Mouse (Mus musculus): ENCODE data around the gene Armh1. TPM values are rescaled to one million over a fixed set of nuclear protein-coding genes. Genes with fewer than 3 reads are reported as not detected.
A peak's percentile ranks its signal among the peaks of the same experiment; 100 is the strongest.

The Armh1 gene
- not detected for total RNA-seq (2021)
- long read RNA-seq, experiment 1, partial matches to known transcripts: 0 of 1 reads
- long read RNA-seq, experiment 1, other reads (novel, unspliced or antisense): 1 of 1 reads
- long read RNA-seq, experiment 2: 0 reads

DNA sequence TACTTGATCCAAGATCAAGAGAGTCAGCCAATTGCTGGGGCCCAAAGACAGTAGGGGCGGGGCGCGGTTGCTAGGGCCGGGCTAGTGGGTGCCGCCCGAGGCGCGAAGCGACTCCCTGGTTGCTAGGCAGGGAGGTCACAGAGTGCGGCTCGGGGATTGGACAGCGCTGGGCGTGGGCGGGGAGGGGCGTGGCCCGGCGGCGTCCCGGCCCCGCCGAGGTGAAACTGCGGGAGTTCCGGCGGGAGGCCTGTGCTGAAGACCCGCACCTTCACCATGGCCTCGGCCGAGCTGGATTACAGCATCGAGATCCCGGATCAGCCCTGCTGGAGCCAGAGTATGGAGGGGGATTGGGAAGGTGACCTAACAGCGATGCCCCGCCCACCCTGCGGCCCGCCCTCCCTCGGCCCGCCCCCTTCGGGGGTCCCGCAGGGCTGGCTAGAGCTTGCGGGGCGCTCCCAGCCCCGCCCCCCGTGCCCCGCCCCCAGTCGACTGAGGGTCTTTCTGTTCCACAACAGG lies at the start of gene Armh1, which contains the start of gene Tmem53:
Armh1 (minus strand) TSS at position 325 of the 516 bp plus-strand sequence.
Tmem53 (plus strand) TSS at position 151 of the 516 bp plus-strand sequence.
- peak; percentile 91 for DNase-seq

GRCm38 (mm10) chr4:117299921-117300320 lies 48.0 kb upstream of the Armh1 start:
- no peak for DNase-seq

DNA sequence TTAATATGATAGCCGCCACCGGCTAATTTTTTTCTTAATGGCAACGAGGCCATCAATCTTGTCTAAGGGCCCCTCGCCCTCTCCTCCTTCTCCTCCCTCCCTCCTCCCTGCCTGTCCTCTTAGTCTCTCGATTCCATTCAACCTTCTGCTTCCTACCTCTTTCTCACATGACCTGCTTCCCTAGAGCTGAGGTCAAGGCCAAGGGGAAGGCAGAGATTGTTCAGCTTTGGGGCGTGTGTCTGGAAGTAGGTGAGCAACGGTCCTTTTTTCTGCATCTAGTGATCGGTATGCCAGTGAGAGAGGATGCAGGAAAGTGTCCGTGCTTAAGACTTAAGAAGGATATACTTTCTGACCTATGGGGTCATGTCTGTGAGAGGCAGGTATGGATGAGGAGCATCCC lies 45.9 kb upstream of the Armh1 start:
- DNase-seq: no peak

DNA sequence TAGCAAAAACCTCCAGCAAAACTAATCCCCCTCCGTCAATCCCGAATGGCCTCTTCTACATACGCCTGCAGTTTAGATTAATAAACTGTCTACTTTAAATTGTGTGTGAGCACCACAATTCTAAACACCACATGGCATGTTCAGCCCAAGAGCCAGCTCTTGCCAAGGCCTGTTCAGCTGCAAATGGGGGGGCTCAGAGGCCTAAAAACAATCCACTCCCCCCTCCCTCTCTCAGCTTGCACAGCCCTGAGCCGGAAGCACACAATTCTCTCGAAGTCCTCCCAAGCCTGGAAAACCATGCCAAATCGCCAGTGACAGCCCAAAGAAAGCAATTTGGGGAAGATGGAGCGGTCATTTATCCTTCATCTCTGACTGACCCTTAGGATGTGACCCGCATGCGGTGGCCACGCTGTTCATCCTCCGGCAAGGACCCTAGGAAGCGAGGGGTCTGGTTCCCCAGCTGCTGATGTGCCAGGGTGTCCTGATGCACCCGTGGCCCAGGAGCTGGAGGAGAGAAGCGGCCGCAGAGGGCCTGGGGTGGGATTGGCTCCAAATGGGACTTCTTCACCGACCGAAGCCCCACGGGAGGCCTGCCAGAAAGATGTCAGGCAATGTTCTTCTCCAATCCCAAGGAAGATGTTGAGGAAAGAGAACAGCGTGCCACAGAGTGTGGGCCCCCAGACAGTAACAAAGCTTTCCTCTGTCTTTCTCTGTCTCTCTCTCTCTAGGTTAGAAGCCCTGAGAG lies 45.1 kb upstream of the Armh1 start:
- no peak for DNase-seq

- DNase-seq: no peak
Measured at GRCm38 (mm10) chr4:117291696-117292095, 39.8 kb upstream of the Armh1 start.

DNA sequence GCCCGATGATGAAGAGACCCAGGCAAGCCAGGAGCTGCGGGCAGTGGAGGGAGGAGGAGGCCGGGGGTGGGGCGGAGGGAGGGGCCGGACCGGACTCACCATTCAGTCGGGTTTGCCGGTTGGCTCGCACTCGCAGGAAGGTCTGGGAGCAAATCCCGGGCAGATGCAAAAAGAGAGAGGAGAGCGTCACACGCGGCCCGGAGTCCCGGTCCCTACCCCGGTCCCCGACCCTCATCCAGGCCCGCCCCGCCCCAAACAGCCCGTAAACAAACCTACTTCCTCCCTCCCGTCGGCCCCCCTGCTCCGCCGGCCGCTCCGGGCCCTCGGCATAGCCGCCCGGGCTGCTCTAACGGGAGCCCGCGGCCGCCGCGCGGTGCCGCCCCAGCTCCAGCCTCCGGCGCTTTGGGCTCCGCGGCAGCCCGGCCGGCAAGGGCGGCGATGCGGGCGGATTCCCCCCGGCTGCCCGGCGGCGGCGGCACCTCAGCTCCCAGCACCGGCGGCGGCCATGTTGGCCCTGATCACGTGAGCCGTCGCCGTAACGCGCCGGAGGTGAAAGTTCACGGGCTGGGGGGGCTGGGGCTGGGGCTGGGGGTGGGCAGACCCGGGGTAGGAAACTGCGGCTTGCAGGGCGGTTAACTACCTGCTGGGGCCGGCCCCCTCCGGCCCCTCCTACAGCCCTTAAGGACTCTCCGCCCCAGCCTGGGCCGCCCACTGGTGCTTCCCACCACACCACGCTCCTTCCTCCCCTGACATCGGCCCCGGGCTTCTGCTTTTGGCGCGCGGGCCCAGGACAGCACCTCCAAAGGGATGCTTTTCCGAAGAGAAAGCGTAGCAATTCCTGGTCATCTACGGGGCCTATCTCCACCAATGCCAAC lies 37.2 kb upstream of the Armh1 start:
- peak; percentile 74 for DNase-seq

DNA sequence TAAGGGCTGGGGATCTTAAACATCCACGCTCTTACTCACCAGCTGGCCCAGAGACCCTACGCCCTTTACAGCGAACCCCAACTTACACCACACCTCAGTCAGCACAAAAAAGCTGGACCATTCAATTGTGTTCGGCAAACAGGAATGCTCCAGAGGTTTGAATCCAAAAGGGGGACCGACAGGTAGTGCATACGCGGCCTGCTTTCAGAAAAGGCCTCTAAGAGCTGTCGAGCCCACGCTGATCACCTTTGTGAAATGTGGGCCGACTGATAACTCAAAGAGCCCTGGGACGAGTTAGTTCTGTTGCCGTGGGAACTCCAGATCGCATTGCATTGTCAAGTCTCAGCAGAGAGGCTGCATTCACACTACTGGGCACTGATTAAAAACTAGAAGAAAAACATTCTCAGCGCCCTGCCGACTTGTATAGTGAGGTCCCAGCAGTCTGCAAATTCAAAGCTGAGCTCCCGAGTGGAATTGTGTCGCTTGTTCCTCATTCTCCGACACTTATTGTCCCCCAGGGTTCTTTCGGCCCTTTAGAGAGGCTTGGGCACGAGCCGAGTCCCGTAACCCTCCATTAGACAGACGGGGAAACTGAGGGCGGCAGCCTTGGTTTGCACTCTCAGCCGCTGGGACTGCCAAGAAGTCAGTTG lies 36.5 kb upstream of the Armh1 start:
- no peak for DNase-seq

DNA sequence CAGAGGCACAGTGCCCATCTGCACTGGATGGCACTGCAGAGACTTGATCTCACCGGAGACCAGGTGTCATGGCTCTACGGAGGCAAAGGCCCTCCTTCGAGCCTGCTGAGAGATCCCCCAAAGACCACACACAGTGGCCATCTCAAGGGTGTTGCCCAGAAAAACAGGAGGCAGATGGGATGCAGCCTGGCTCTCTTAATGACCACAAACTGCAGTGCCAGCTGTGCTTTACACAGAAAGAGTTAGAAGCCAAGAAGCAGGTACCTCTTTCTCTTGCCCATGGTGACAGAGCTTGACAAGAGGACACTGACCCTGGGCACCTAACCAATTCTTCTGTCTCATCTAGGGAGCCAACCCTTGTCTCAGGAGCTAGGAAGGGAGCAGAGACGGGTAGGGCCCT lies 32.4 kb upstream of the Armh1 start:
- DNase-seq: no peak

GRCm38 (mm10) chr4:117283271-117284191 lies 31.6 kb upstream of the Armh1 start:
- peak; percentile 65 for DNase-seq

GRCm38 (mm10) chr4:117281090-117281845 lies 29.3 kb upstream of the Armh1 start:
- DNase-seq: no peak

GRCm38 (mm10) chr4:117280397-117280930 lies 28.5 kb upstream of the Armh1 start:
- no peak for DNase-seq

- DNase-seq: no peak
Measured at GRCm38 (mm10) chr4:117279253-117279642, 27.3 kb upstream of the Armh1 start.

DNA sequence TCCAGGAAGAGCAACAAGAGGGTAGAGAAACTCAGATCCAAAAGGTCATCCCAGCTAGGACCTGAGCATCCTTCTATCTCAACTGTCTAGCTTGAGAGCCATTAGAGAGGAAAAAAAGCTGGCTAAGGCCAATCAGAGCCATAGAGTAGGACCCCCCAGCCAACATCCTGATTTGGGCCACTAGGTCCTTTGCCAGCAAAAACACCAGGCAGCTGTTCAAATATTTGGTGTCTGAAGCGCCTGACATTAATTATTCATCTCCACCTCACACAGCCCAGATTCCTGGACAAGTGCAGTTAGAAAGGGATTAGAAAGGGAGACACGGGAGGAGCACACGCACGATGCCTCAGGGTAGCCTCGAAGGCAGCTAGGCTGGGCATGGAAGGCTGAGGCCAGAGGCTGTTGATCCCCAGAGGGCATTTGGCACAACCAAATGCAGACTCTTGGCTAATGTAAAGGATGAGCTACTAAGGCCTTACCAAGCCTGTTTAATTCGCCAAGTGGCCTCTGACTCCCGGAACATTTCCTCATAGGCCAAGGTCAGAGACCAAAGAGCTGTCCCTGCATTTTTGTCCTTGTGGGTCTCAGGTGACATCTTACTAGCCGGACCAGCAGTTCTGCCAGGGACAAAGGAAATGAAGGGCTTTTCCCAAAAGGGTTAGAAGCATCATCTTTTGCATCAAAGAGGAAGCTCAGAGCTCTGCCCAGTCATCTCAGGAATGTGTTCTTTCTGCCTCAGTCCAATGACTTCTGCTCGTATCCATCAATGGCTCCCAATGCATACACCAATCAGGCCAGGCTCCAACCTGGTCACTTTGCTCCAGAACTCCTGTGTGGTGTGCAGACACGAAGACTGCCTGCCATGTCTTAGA lies 26.7 kb upstream of the Armh1 start:
- DNase-seq: no peak

DNA sequence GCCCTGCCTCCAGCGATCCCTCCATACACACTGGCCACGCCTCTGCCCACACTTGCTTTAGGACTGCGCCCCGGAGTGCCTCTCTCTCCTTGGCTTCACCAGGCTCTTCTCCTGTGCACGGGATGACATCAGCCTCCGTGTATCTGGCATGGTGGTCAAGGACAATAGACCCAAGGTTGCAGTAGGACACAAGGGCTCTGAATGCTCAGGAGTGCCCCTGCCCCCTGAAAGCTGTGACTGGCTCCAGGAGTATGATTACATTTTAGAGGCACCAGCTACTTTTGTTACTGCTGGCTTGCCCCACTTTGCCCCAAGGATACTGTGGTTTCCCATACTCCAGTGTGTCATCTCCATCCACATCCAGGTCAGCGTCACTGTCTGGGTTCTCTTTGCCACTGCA lies 25.8 kb upstream of the Armh1 start:
- no peak for DNase-seq

DNA sequence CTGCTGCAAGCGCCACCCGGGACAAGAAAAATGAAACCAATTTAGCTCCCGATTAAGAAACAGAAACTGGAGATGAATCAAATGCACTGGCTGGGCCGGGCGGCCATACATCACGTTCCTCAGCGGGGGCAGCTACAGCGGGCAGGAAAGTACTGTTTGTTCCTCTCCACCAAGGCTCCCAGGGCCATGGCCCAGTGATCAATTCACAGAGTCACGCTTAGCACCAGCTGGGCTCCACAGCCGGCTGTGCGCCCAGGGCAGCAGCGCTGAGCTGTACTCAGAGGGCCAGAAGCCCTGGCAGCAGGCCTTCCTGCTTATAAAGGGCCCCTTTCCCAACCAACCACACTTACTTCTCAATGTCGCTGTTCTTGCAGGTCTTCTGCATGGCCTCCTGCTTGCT lies 25.1 kb upstream of the Armh1 start:
- peak; percentile 31 for DNase-seq

- no peak for DNase-seq
Measured at GRCm38 (mm10) chr4:117276281-117276711, 24.4 kb upstream of the Armh1 start.

GRCm38 (mm10) chr4:117274720-117275119 lies 22.8 kb upstream of the Armh1 start:
- DNase-seq: no peak

DNA sequence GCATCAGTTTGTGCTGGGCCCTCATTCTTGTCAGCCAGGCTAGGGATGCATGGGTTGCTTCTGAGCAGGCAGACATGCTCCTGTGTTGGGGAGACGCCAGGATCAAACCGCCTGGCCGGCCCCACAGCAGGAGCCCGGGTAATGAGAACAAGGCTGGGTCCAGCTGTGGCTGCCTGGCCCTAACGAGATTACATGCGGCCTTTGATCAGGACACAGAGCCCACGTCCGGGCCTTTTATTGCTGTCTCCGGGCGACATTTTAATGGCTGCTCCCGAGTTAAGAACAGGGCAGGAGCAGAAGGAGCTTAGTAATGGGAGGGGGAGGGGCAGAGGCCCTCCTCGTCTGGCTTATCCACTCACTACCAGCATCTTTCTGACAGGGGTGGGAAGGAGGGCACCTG lies 20.5 kb upstream of the Armh1 start:
- no peak for DNase-seq

GRCm38 (mm10) chr4:117270278-117270677 lies 18.4 kb upstream of the Armh1 start:
- DNase-seq: peak; percentile 32

Data from gastrocnemius, postnatal 25 days (tissue).